8 mouse cellular contexts compared by ENCODE assay signal in genomic region chr11:98027297-98027688, GRCm38 (mm10). TPM values are rescaled to one million over a fixed set of nuclear protein-coding genes. Genes with fewer than 3 reads are reported as not detected.
A peak's percentile ranks its signal among the peaks of the same experiment; 100 is the strongest.
DNase-seq lines count a peak whose midpoint lies in the region; ATAC-seq and TF ChIP-seq lines count a peak whose summit lies in the region.

No protein-coding gene starts in this region.

- whole genome bisulfite sequencing in kidney, postnatal 0 days: under 1% methylated on average over 18 of the region's 18 CpGs
- WGBS in hindbrain, embryonic 14.5 days: under 1% methylated on average over 18 of the region's 18 CpGs
- 0% methylated on average over 18 of the region's 18 CpGs for WGBS in midbrain, embryonic 16.5 days

- no peaks in the 10 kb centered on the region for H3K9me3 ChIP-seq in kidney, postnatal 0 days (replicated peaks; ENCODE audit: low read length)
- H3K9me3 ChIP-seq in hindbrain, embryonic 14.5 days (ENCODE audit: control insufficient read depth, low read length): no peaks in the 10 kb centered on the region
- H3K9me3 ChIP-seq in midbrain, embryonic 16.5 days (replicated peaks; ENCODE audit: control insufficient read depth, low read length, poor library complexity, severe bottlenecking): no peaks in the 10 kb centered on the region

- DNase-seq in kidney, postnatal 0 days (ENCODE audit: low spot score): no peak
- no peak for DNase-seq in kidney, postnatal 10 days
- no peak for DNase-seq in hindbrain, embryonic 14.5 days (ENCODE audit: low spot score)
- no peak for DNase-seq in thymus, postnatal 0 days (ENCODE audit: low spot score)
- no peak for DNase-seq in adrenal gland, adult 8-10 months
- DNase-seq in adrenal gland, postnatal 36 days: no peak

- peak overlapping the region; percentile 92 for H3K27ac ChIP-seq in kidney, postnatal 0 days
- H3K27ac ChIP-seq in hindbrain, embryonic 14.5 days: peak overlapping the region; percentile 92; the same call in 1 of the 2 replicates
- peak overlapping the region; percentile 85 for H3K27ac ChIP-seq in midbrain, embryonic 16.5 days (ENCODE audit: low read length)

- no peaks in the 10 kb centered on the region for H3K27me3 ChIP-seq in kidney, postnatal 0 days (ENCODE audit: insufficient read depth, low read length)
- H3K27me3 ChIP-seq in hindbrain, embryonic 14.5 days (ENCODE audit: control insufficient read depth, insufficient read depth, low read length): no peaks in the 10 kb centered on the region
- H3K27me3 ChIP-seq in midbrain, embryonic 16.5 days (ENCODE audit: control insufficient read depth, insufficient read depth, low read depth, low read length): no peaks in the 10 kb centered on the region

- no peak for TF ChIP-seq CTCF in kidney, postnatal 0 days (IDR thresholded peaks at IDR 0.05; ENCODE audit: low read depth)

- H3K4me3 ChIP-seq in kidney, postnatal 0 days (replicated peaks; ENCODE audit: low read depth, low read length): peak overlapping the region; percentile 88
- peak overlapping the region; percentile 87 for H3K4me3 ChIP-seq in hindbrain, embryonic 14.5 days (replicated peaks; ENCODE audit: low read length)
- H3K4me3 ChIP-seq in midbrain, embryonic 16.5 days (ENCODE audit: low read depth, low read length): peak overlapping the region; percentile 83

- H3K4me1 ChIP-seq in kidney, postnatal 0 days (replicated peaks; ENCODE audit: insufficient read depth, low read length): peaks cover 6% of the 10 kb centered on the region
- H3K4me1 ChIP-seq in hindbrain, embryonic 14.5 days (replicated peaks; ENCODE audit: control insufficient read depth, insufficient read depth, low read length): peaks cover 22% of the 10 kb centered on the region
- H3K4me1 ChIP-seq in midbrain, embryonic 16.5 days (ENCODE audit: control insufficient read depth, insufficient read depth, low read length): peaks cover 26% of the 10 kb centered on the region

- peak overlapping the region; percentile 97 for H3K9ac ChIP-seq in kidney, postnatal 0 days (ENCODE audit: low read depth, low read length)
- peak overlapping the region; percentile 95 for H3K9ac ChIP-seq in hindbrain, embryonic 14.5 days
- H3K9ac ChIP-seq in midbrain, embryonic 16.5 days (ENCODE audit: low read depth, low read length): peak overlapping the region; percentile 98

- H3K4me2 ChIP-seq in kidney, postnatal 0 days (ENCODE audit: low read length): peak overlapping the region; percentile 92
- peak overlapping the region; percentile 83 for H3K4me2 ChIP-seq in hindbrain, embryonic 14.5 days (replicated peaks)
- H3K4me2 ChIP-seq in midbrain, embryonic 16.5 days (ENCODE audit: low read length): peak overlapping the region; percentile 71

- ATAC-seq in kidney, postnatal 0 days (replicated peaks; ENCODE audit: low FRiP score, low read depth): no peak
- ATAC-seq in activated CD4-positive, CD25-positive, alpha-beta regulatory T cell, adult 4 months: peak; percentile 19
- peak; percentile 5; the same call in 1 of the 2 replicates for ATAC-seq in hindbrain, embryonic 14.5 days (ENCODE audit: low FRiP score)
- no peak for ATAC-seq in midbrain, embryonic 16.5 days

- H3K36me3 ChIP-seq in kidney, postnatal 0 days (ENCODE audit: insufficient read depth, low read length): peaks cover 25% of the 10 kb centered on the region
- peaks cover 35% of the 10 kb centered on the region for H3K36me3 ChIP-seq in hindbrain, embryonic 14.5 days (replicated peaks; ENCODE audit: control insufficient read depth, insufficient read depth)
- H3K36me3 ChIP-seq in midbrain, embryonic 16.5 days (ENCODE audit: control insufficient read depth, insufficient read depth, low read length): peaks cover 23% of the 10 kb centered on the region

RNA-seq across cellular contexts. Expression of gene Rpl19, which starts 0.8 kb away (rescaled TPM):
- 1,072 and 1,182 TPM in 2 replicates for polyA plus RNA-seq in kidney, postnatal 0 days (2015; fragmentation: Nextera tagmentation; extraction: Ambion mirVana)
- 1,000 to 10,000 TPM; 3,386 to 3,946 TPM for polyA plus RNA-seq in activated CD4-positive, CD25-positive, alpha-beta regulatory T cell, adult 4 months (2017; shearing (Covaris generic))
- polyA plus RNA-seq in hindbrain, embryonic 14.5 days (2014; fragmentation: Nextera tagmentation; extraction: Ambion mirVana): 614 and 694 TPM in 2 replicates
- polyA plus RNA-seq in midbrain, embryonic 16.5 days (2015; fragmentation: Nextera tagmentation; extraction: Ambion mirVana): 583 and 598 TPM in 2 replicates
- polyA plus RNA-seq in thymus, postnatal 0 days (2015; fragmentation: Nextera tagmentation; extraction: Ambion mirVana): 1,510 and 1,580 TPM in 2 replicates
- total RNA-seq in adrenal gland, adult 8-10 months (2022): 1,000 to 10,000 TPM in 2 of 4 experiments, 100 to 1,000 TPM in 2; 894 to 1,148 (median 997) TPM
- 1,000 to 10,000 TPM; 1,174 to 1,217 TPM for total RNA-seq in adrenal gland, postnatal 36 days (2021)

RNA-seq across cellular contexts. Expression of gene Cacnb1, which starts 4.5 kb away (rescaled TPM):
- 8.8 and 9.0 TPM in 2 replicates for polyA plus RNA-seq in kidney, postnatal 0 days (2015; fragmentation: Nextera tagmentation; extraction: Ambion mirVana)
- polyA plus RNA-seq in activated CD4-positive, CD25-positive, alpha-beta regulatory T cell, adult 4 months (2017; shearing (Covaris generic)): 1 to 10 TPM; 1.4 to 2.9 TPM
- polyA plus RNA-seq in hindbrain, embryonic 14.5 days (2014; fragmentation: Nextera tagmentation; extraction: Ambion mirVana): 40.0 and 40.3 TPM in 2 replicates
- 73.2 and 77.6 TPM in 2 replicates for polyA plus RNA-seq in midbrain, embryonic 16.5 days (2015; fragmentation: Nextera tagmentation; extraction: Ambion mirVana)
- polyA plus RNA-seq in thymus, postnatal 0 days (2015; fragmentation: Nextera tagmentation; extraction: Ambion mirVana): 3.9 and 5.0 TPM in 2 replicates
- 10 to 100 TPM in 2 of 4 experiments, 1 to 10 TPM in 2; 7.8 to 18.8 (median 13.6) TPM for total RNA-seq in adrenal gland, adult 8-10 months (2022)
- 1 to 10 TPM; 6.9 to 8.4 TPM for total RNA-seq in adrenal gland, postnatal 36 days (2021)

RNA-seq across cellular contexts. Expression of gene Stac2, which starts 26.0 kb away (rescaled TPM):
- polyA plus RNA-seq in kidney, postnatal 0 days (2015; fragmentation: Nextera tagmentation; extraction: Ambion mirVana): 1.6 and 2.0 TPM in 2 replicates
- under 1 TPM in 1 of 2 experiments, not detected in 1; 0.37 TPM for polyA plus RNA-seq in activated CD4-positive, CD25-positive, alpha-beta regulatory T cell, adult 4 months (2017; shearing (Covaris generic))
- 6.7 and 7.3 TPM in 2 replicates for polyA plus RNA-seq in hindbrain, embryonic 14.5 days (2014; fragmentation: Nextera tagmentation; extraction: Ambion mirVana)
- 2.6 and 4.0 TPM in 2 replicates for polyA plus RNA-seq in midbrain, embryonic 16.5 days (2015; fragmentation: Nextera tagmentation; extraction: Ambion mirVana)
- polyA plus RNA-seq in thymus, postnatal 0 days (2015; fragmentation: Nextera tagmentation; extraction: Ambion mirVana): 0.23 and 0.45 TPM in 2 replicates
- total RNA-seq in adrenal gland, adult 8-10 months (2022): 10 to 100 TPM in 1 of 4 experiments, 1 to 10 TPM in 3; 3.8 to 10.9 (median 6.6) TPM
- total RNA-seq in adrenal gland, postnatal 36 days (2021): 1 to 10 TPM; 1.7 to 6.9 TPM

RNA-seq across cellular contexts. Expression of gene Arl5c, which starts 31.3 kb away (rescaled TPM):
- 2.0 and 3.1 TPM in 2 replicates for polyA plus RNA-seq in kidney, postnatal 0 days (2015; fragmentation: Nextera tagmentation; extraction: Ambion mirVana)
- polyA plus RNA-seq in activated CD4-positive, CD25-positive, alpha-beta regulatory T cell, adult 4 months (2017; shearing (Covaris generic)): 10 to 100 TPM; 70.4 to 78.5 TPM
- polyA plus RNA-seq in hindbrain, embryonic 14.5 days (2014; fragmentation: Nextera tagmentation; extraction: Ambion mirVana): 6.5 and 11.0 TPM in 2 replicates
- 6.3 and 8.4 TPM in 2 replicates for polyA plus RNA-seq in midbrain, embryonic 16.5 days (2015; fragmentation: Nextera tagmentation; extraction: Ambion mirVana)
- polyA plus RNA-seq in thymus, postnatal 0 days (2015; fragmentation: Nextera tagmentation; extraction: Ambion mirVana): 201 and 211 TPM in 2 replicates
- 1 to 10 TPM in 3 of 4 experiments, under 1 TPM in 1; 0.44 to 1.8 (median 1.4) TPM for total RNA-seq in adrenal gland, adult 8-10 months (2022)
- total RNA-seq in adrenal gland, postnatal 36 days (2021): under 1 TPM; 0.76 to 0.92 TPM

RNA-seq across cellular contexts. Expression of gene Plxdc1, which starts 41.0 kb away (rescaled TPM):
- polyA plus RNA-seq in kidney, postnatal 0 days (2015; fragmentation: Nextera tagmentation; extraction: Ambion mirVana): 1.8 and 2.1 TPM in 2 replicates
- 1 to 10 TPM; 5.8 to 6.4 TPM for polyA plus RNA-seq in activated CD4-positive, CD25-positive, alpha-beta regulatory T cell, adult 4 months (2017; shearing (Covaris generic))
- polyA plus RNA-seq in hindbrain, embryonic 14.5 days (2014; fragmentation: Nextera tagmentation; extraction: Ambion mirVana): 0.90 and 1.1 TPM in 2 replicates
- polyA plus RNA-seq in midbrain, embryonic 16.5 days (2015; fragmentation: Nextera tagmentation; extraction: Ambion mirVana): 2.7 and 3.1 TPM in 2 replicates
- polyA plus RNA-seq in thymus, postnatal 0 days (2015; fragmentation: Nextera tagmentation; extraction: Ambion mirVana): 36.6 and 42.0 TPM in 2 replicates
- total RNA-seq in adrenal gland, adult 8-10 months (2022): 10 to 100 TPM; 13.5 to 36.2 (median 24.0) TPM
- 10 to 100 TPM in 1 of 2 experiments, 1 to 10 TPM in 1; 7.1 to 17.2 TPM for total RNA-seq in adrenal gland, postnatal 36 days (2021)

Comparison
In these comparisons a context has a peak if more than half of its experiments do, and no peak if none do; other contexts are left out.
1. ATAC-seq: peak in activated CD4-positive, CD25-positive, alpha-beta regulatory T cell, adult 4 months (single experiment) and hindbrain, embryonic 14.5 days (single experiment); none in kidney, postnatal 0 days (single experiment) and midbrain, embryonic 16.5 days (single experiment).
2. Peak in every context shown above with its lines, with median percentiles within 50 percentile points of each other: H3K27ac ChIP-seq, H3K4me2 ChIP-seq, H3K4me3 ChIP-seq and H3K9ac ChIP-seq.